In genomic region chr10:86161783-86162271, GRCm38 (mm10) we compare ENCODE assay signal across 9 mouse cellular contexts.
DNase-seq lines count a peak whose midpoint lies in the region; ATAC-seq and TF ChIP-seq lines count a peak whose summit lies in the region.
"Had no signal": no experiment of that assay in that cellular context is flagged by ENCODE, and none has a peak within 500 bp of the region (broad histone marks: within the 10 kb centered on the region; RNA-seq: fewer than 3 reads in every experiment).

No protein-coding gene starts in this region.

- no peak for TF ChIP-seq CTCF in kidney, adult 2 months (conservative IDR thresholded peaks at IDR 0.05; ENCODE audit: insufficient read depth, insufficient read length, low read depth, low read length)

- H3K27ac ChIP-seq in kidney, adult 2 months (ENCODE audit: insufficient read depth, low read depth, low read length), result peak overlapping the region; percentile 73
- no peak overlapping the region for H3K27ac ChIP-seq in liver, embryonic 15.5 days (replicated peaks)
- H3K27ac ChIP-seq in hindbrain, embryonic 14.5 days, result no peak overlapping the region
- H3K27ac ChIP-seq: forebrain, embryonic 15.5 days had no signal

- TF ChIP-seq POLR2A in kidney, adult 2 months (IDR thresholded peaks at IDR 0.05; ENCODE audit: low read depth, low read length), result no peak

- no peaks in the 10 kb centered on the region for H3K27me3 ChIP-seq in kidney, adult 2 months (replicated peaks; ENCODE audit: control insufficient read depth, insufficient read depth, low read length)
- H3K27me3 ChIP-seq in liver, embryonic 15.5 days, result no peaks in the 10 kb centered on the region
- H3K27me3 ChIP-seq in hindbrain, embryonic 14.5 days (ENCODE audit: control insufficient read depth, insufficient read depth, low read length), result no peaks in the 10 kb centered on the region
- H3K27me3 ChIP-seq: forebrain, embryonic 15.5 days had no signal

- H3K4me2 ChIP-seq in liver, embryonic 15.5 days, result no peak overlapping the region
- no peak overlapping the region for H3K4me2 ChIP-seq in hindbrain, embryonic 14.5 days (replicated peaks)
- H3K4me2 ChIP-seq: forebrain, embryonic 15.5 days had no signal

- WGBS in kidney, adult 2 months, result 55% methylated on average over 6 of the region's 6 CpGs
- 18% methylated on average over 6 of the region's 6 CpGs for WGBS in liver, embryonic 15.5 days (ENCODE audit: insufficient replicate concordance)
- WGBS in hindbrain, embryonic 14.5 days, result 82% methylated on average over 6 of the region's 6 CpGs

- peak; percentile 69 for DNase-seq in kidney, adult 2 months
- no peak for DNase-seq in kidney, postnatal 10 days
- peak; percentile 25 for DNase-seq in adrenal gland, postnatal 25 days
- peak; percentile 14 to 27 for DNase-seq in heart, postnatal 36 days
- no peak for DNase-seq in hindbrain, embryonic 14.5 days (ENCODE audit: low spot score)
- no peak for DNase-seq in spleen, postnatal 10 days (ENCODE audit: low spot score in 2 of 2)

- H3K9ac ChIP-seq in liver, embryonic 15.5 days, result no peak overlapping the region
- H3K9ac ChIP-seq in hindbrain, embryonic 14.5 days, result no peak overlapping the region
- H3K9ac ChIP-seq: forebrain, embryonic 15.5 days had no signal

- intact Hi-C loops in heart, postnatal 36 days (cut with DNase I), result no loop called here

- H3K36me3 ChIP-seq in kidney, adult 2 months (ENCODE audit: control insufficient read depth, insufficient read depth, low read length), result no peaks in the 10 kb centered on the region
- H3K36me3 ChIP-seq in liver, embryonic 15.5 days (replicated peaks), result no peaks in the 10 kb centered on the region
- no peaks in the 10 kb centered on the region for H3K36me3 ChIP-seq in hindbrain, embryonic 14.5 days (replicated peaks; ENCODE audit: control insufficient read depth, insufficient read depth)
- H3K36me3 ChIP-seq: forebrain, embryonic 15.5 days had no signal

- H3K9me3 ChIP-seq in liver, embryonic 15.5 days (replicated peaks), result no peaks in the 10 kb centered on the region
- H3K9me3 ChIP-seq in hindbrain, embryonic 14.5 days (ENCODE audit: control insufficient read depth, low read length), result no peaks in the 10 kb centered on the region
- H3K9me3 ChIP-seq: forebrain, embryonic 15.5 days had no signal

- H3K4me3 ChIP-seq in kidney, adult 2 months (ENCODE audit: insufficient read depth, low read depth, low read length), result no peak overlapping the region
- H3K4me3 ChIP-seq in liver, embryonic 15.5 days (replicated peaks), result no peak overlapping the region
- H3K4me3 ChIP-seq in hindbrain, embryonic 14.5 days (replicated peaks; ENCODE audit: low read length), result no peak overlapping the region
- H3K4me3 ChIP-seq: forebrain, embryonic 15.5 days had no signal

- peaks cover 15% of the 10 kb centered on the region for H3K4me1 ChIP-seq in kidney, adult 2 months (ENCODE audit: control insufficient read depth, insufficient read depth, low read length)
- H3K4me1 ChIP-seq in liver, embryonic 15.5 days (replicated peaks), result peaks cover 13% of the 10 kb centered on the region
- H3K4me1 ChIP-seq in hindbrain, embryonic 14.5 days (replicated peaks; ENCODE audit: control insufficient read depth, insufficient read depth, low read length), result no peaks in the 10 kb centered on the region
- H3K4me1 ChIP-seq: forebrain, embryonic 15.5 days had no signal

- ATAC-seq in liver, embryonic 15.5 days (ENCODE audit: insufficient read depth), result peak; percentile 60
- no peak for ATAC-seq in erythroid progenitor cell, adult 5-6 weeks (replicated peaks; ENCODE audit: low FRiP score, poor library complexity, severe bottlenecking)
- ATAC-seq in hindbrain, embryonic 14.5 days (ENCODE audit: low FRiP score), result no peak
- ATAC-seq: forebrain, embryonic 15.5 days had no signal

Comparison
In these comparisons a context has a peak if more than half of its experiments do, and no peak if none do; other contexts are left out.
1. DNase-seq: peak in kidney, adult 2 months (single experiment), adrenal gland, postnatal 25 days (single experiment) and heart, postnatal 36 days (2 of 2); none in kidney, postnatal 10 days (single experiment), hindbrain, embryonic 14.5 days (single experiment) and spleen, postnatal 10 days (0 of 2).